Mouse (Mus musculus) urinary bladder, postnatal 14 days (tissue): Measurements from ENCODE around the gene Lyl1.

Experiments used
- DNase-seq: peaks from one replicate; pipeline ENCODE4 v3.0.0; 2021; ENCODE audit warnings: low spot score

Gene Lyl1

GRCm38 (mm10) chr8:84722850-84723570 is 21.8 kb downstream of the Lyl1 start, which contains the start of gene G430095P16Rik:
Gene G430095P16Rik, plus strand, starts transcription at chr8:84723007.
- DNase-seq, result peak; percentile 89

- DNase-seq, result peak; percentile 29
These were observed 22.3 kb downstream of the Lyl1 start for GRCm38 (mm10) chr8:84723571-84723900.

- no peak for DNase-seq
These were observed 23.4 kb downstream of the Lyl1 start for GRCm38 (mm10) chr8:84724683-84725082.

GRCm38 (mm10) chr8:84725246-84725940 is 24.1 kb downstream of the Lyl1 start:
- DNase-seq, result no peak

- DNase-seq, result peak; percentile 31
These were observed 24.6 kb downstream of the Lyl1 start for GRCm38 (mm10) chr8:84725941-84726259.

- no peak for DNase-seq
These were observed 27.2 kb downstream of the Lyl1 start for GRCm38 (mm10) chr8:84728474-84728873.

- DNase-seq, result no peak
These were observed 28.7 kb downstream of the Lyl1 start for GRCm38 (mm10) chr8:84729921-84730362.

GRCm38 (mm10) chr8:84730541-84731370 is 29.5 kb downstream of the Lyl1 start:
- peak; percentile 40 for DNase-seq

- DNase-seq, result no peak
These were observed 30.3 kb downstream of the Lyl1 start for GRCm38 (mm10) chr8:84731371-84732177.

GRCm38 (mm10) chr8:84732545-84732944 is 31.3 kb downstream of the Lyl1 start:
- DNase-seq, result no peak

GRCm38 (mm10) chr8:84732996-84733395 is 31.7 kb downstream of the Lyl1 start:
- no peak for DNase-seq

GRCm38 (mm10) chr8:84733959-84734358 is 32.7 kb downstream of the Lyl1 start:
- DNase-seq, result no peak

- no peak for DNase-seq
These were observed 33.4 kb downstream of the Lyl1 start for GRCm38 (mm10) chr8:84734680-84735079.

- no peak for DNase-seq
These were observed 34.3 kb downstream of the Lyl1 start for GRCm38 (mm10) chr8:84735597-84735996.

GRCm38 (mm10) chr8:84736521-84736920 is 35.3 kb downstream of the Lyl1 start:
- no peak for DNase-seq

GRCm38 (mm10) chr8:84737608-84738007 is 36.4 kb downstream of the Lyl1 start:
- peak; percentile 83 for DNase-seq

GRCm38 (mm10) chr8:84738266-84738665 is 37.0 kb downstream of the Lyl1 start:
- no peak for DNase-seq

GRCm38 (mm10) chr8:84738715-84739400 is 37.6 kb downstream of the Lyl1 start:
- no peak for DNase-seq

GRCm38 (mm10) chr8:84739401-84739742 is 38.1 kb downstream of the Lyl1 start:
- no peak for DNase-seq

GRCm38 (mm10) chr8:84740895-84741843 is 39.9 kb downstream of the Lyl1 start:
- DNase-seq, result no peak
